Mouse (Mus musculus) telencephalon, adult 2 months (tissue): ENCODE measurements around the gene Fam98b.

Experiments used
- DNase-seq: peaks from one replicate; pipeline ENCODE4 v3.0.0-alpha.2; 2011; ENCODE audit warnings: low read depth, low spot score

Fam98b gene

GRCm38 (mm10) chr2:117303391-117304350 lies 54.1 kb downstream of the Fam98b start:
- no peak for DNase-seq

GRCm38 (mm10) chr2:117304941-117305340 lies 55.4 kb downstream of the Fam98b start:
- no peak for DNase-seq

- DNase-seq, result peak; percentile 79
Observed at GRCm38 (mm10) chr2:117307959-117308358, 58.4 kb downstream of the Fam98b start.

GRCm38 (mm10) chr2:117309046-117309445 lies 59.5 kb downstream of the Fam98b start:
- no peak for DNase-seq

- no peak for DNase-seq
Observed at GRCm38 (mm10) chr2:117311349-117311748, 61.8 kb downstream of the Fam98b start.

- DNase-seq, result no peak
Observed at GRCm38 (mm10) chr2:117312030-117312429, 62.5 kb downstream of the Fam98b start.

GRCm38 (mm10) chr2:117312441-117312895 lies 62.9 kb downstream of the Fam98b start:
- DNase-seq, result no peak

- DNase-seq, result no peak
Observed at GRCm38 (mm10) chr2:117313586-117314235, 64.2 kb downstream of the Fam98b start.

GRCm38 (mm10) chr2:117318991-117319390 lies 69.5 kb downstream of the Fam98b start:
- peak; percentile 69 for DNase-seq
